Mouse (Mus musculus) liver, adult 2 months (tissue): ENCODE data around the gene Bak1.

Experiments used
- CTCF ChIP-seq: fragments of 200-500 bp; IDR thresholded peaks from 2 replicates; pipeline ENCODE4 v1.5.1; 2011; ENCODE audit warnings: low read depth, low read length, control low read depth
- POLR2A ChIP-seq: fragments of 200-500 bp; IDR thresholded peaks from 2 replicates; pipeline ENCODE4 v1.6.1; 2011; ENCODE audit warnings: low read length, control low read depth; ENCODE audit not compliant: insufficient read depth; ENCODE audit errors: extremely low read depth

- TF ChIP-seq CTCF, result no peak
- TF ChIP-seq POLR2A, result no peak
Observed at GRCm38 (mm10) chr17:27027460-27028283, 1.1 kb downstream of the Bak1 start.
